Mouse (Mus musculus) hindbrain, embryonic 10.5 days (tissue): ENCODE measurements around the gene Frmpd2. TPM values are rescaled to one million over a fixed set of nuclear protein-coding genes. Genes with fewer than 3 reads are reported as not detected.

Experiments used
- DNase-seq: peaks from one replicate; pipeline ENCODE4 v3.0.0-alpha.2; 2017; ENCODE audit warnings: low spot score
- H3K27ac ChIP-seq: fragments of 300-500 bp; sonication (generic); 2 replicates; pipeline ENCODE4 v1.5.1; 2016; ENCODE audit warnings: mild to moderate bottlenecking, moderate library complexity
- H3K27me3 ChIP-seq: fragments of 300-500 bp; sonication (generic); 2 replicates; pipeline ENCODE4 v1.6.1; 2016; ENCODE audit warnings: mild to moderate bottlenecking; ENCODE audit not compliant: poor library complexity, insufficient read depth, severe bottlenecking
- H3K36me3 ChIP-seq: fragments of 300-500 bp; sonication (generic); 2 replicates; pipeline ENCODE4 v1.6.1; 2016; ENCODE audit warnings: mild to moderate bottlenecking, moderate library complexity
- H3K4me1 ChIP-seq: fragments of 300-500 bp; sonication (generic); replicated peaks from 2 replicates; pipeline ENCODE4 v1.6.1; 2016; ENCODE audit warnings: mild to moderate bottlenecking
- H3K4me3 ChIP-seq: fragments of 300-500 bp; sonication (generic); 2 replicates; pipeline ENCODE4 v1.5.1; 2016; ENCODE audit warnings: mild to moderate bottlenecking, moderate library complexity
- H3K9me3 ChIP-seq: fragments of 300-500 bp; sonication (generic); 2 replicates; pipeline ENCODE4 v1.6.1; 2016; ENCODE audit warnings: mild to moderate bottlenecking, moderate library complexity
- WGBS: fragments of 180-500 bp; shearing (Covaris S2); methylation state at CpG from one replicate; pipeline ENCODE4 v1.1.7; 2016; 5-methylcytosine and 5-hydroxymethylcytosine counted together
- polyA plus RNA-seq: library from polyadenylated mRNA; unstranded; fragments of >200 nt; fragmentation: Nextera tagmentation; extraction: Ambion mirVana; gene quantifications from 2 replicates; pipeline ENCODE4 v1.2.1, GENCODE M21; 2016

The Frmpd2 gene
- polyA plus RNA-seq, 1 experiment from 2014 or later, result 0.26 TPM

DNA sequence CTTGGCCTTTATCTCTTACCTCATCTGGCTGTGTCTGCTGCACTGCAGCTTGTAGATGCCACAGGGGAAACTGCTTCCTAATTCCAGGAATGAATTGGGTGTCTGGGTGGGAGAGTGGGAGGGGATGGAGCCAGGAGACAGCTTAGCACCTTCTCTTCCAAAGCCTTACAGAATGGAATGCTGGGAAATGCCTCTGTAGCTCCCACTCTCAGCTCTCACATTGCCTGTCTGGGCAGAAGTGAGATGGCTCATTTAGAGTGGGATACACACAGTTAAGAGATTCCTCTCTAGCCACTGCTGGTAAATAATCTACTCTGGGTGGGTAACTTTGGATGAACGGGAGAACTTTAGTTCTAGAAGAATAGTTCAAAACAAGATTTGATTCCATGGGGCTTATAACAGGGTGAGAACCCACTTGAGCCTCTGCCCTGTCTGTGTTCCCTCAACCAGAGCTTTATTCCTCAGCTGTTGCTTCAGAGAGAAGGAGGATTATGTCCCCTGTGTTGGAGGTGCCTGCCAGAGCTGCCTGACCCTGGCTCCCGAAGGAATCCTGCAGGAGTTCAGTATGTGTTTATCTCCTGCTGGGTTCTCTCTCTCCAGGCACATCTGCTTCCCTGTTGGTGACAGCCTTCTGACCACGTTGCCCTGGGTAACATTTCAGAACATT lies 4.7 kb downstream of the Frmpd2 start:
- Histone ChIP-seq H3K9me3 (no peaks in the 10 kb centered on the region), H3K4me1 (peaks cover 12% of the 10 kb centered on the region), H3K4me3 (no peak overlapping the region), H3K27ac (no peak overlapping the region), H3K36me3 (no peaks in the 10 kb centered on the region), H3K27me3 (no peaks in the 10 kb centered on the region)
- WGBS, result 17% methylated on average over 3 of the region's 3 CpGs
- no peak for DNase-seq

DNA sequence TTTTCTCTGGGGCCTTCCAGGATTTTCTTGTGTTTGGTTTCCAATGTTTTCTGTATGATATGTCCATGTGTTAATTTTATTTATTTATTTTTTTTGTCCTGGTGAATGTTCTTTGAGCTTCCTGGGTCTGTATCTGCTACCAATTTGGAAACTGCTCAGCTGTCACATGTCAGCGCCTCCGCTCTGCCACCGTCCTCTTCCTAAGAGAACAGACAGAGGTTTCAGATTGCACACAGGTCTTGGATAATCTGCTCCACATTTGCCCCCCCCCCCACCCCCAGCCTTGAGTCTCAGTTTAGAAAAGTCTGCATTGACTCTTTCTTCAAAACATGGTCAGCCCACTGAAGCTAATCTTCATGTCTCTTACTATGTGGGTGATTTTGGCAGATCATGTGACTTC lies 10.5 kb downstream of the Frmpd2 start:
- Histone ChIP-seq H3K27ac (no peak overlapping the region), H3K4me1 (peaks cover under 1% of the 10 kb centered on the region; the same call in 1 of the 2 replicates), H3K27me3 (no peaks in the 10 kb centered on the region), H3K4me3 (no peak overlapping the region), H3K36me3 (no peaks in the 10 kb centered on the region), H3K9me3 (no peaks in the 10 kb centered on the region)
- 57% methylated on average over 3 of the region's 3 CpGs for WGBS
- peak; percentile 24 for DNase-seq

GRCm38 (mm10) chr14:33487805-33488550 lies 16.5 kb downstream of the Frmpd2 start:
- 78% methylated on average over 15 of the region's 15 CpGs for WGBS
- Histone ChIP-seq H3K9me3 (no peaks in the 10 kb centered on the region), H3K4me1 (peaks cover 9% of the 10 kb centered on the region; the same call in 1 of the 2 replicates), H3K27me3 (no peaks in the 10 kb centered on the region), H3K4me3 (no peak overlapping the region), H3K27ac (no peak overlapping the region), H3K36me3 (no peaks in the 10 kb centered on the region)
- DNase-seq, result no peak

DNA sequence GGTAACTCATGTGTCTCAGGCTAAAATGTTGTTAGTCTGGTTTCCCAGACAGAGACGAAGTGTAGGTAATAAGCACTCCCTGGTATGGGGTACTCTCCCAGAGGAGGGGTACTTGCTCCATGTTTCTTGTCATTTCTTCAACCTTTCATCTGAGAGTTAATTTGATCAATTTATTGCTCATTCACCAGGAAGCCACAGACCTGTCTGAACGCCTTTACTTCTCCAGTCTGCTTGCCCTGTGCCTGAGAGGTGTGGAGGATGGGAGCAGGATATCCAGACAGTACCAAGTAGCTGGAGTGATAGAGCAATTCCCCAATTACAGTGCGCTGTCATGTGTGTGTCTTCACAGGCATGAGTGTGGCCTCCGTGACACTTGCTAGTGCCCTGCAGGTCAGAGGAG lies 23.7 kb downstream of the Frmpd2 start:
- H3K36me3 ChIP-seq, result no peaks in the 10 kb centered on the region
- no peak for DNase-seq
- no peaks in the 10 kb centered on the region for H3K9me3 ChIP-seq
- no peak overlapping the region for H3K4me3 ChIP-seq
- no peaks in the 10 kb centered on the region for H3K27me3 ChIP-seq
- H3K4me1 ChIP-seq, result peaks cover 10% of the 10 kb centered on the region; the same call in 1 of the 2 replicates
- 71% methylated on average over 4 of the region's 4 CpGs for WGBS
- no peak overlapping the region for H3K27ac ChIP-seq

DNA sequence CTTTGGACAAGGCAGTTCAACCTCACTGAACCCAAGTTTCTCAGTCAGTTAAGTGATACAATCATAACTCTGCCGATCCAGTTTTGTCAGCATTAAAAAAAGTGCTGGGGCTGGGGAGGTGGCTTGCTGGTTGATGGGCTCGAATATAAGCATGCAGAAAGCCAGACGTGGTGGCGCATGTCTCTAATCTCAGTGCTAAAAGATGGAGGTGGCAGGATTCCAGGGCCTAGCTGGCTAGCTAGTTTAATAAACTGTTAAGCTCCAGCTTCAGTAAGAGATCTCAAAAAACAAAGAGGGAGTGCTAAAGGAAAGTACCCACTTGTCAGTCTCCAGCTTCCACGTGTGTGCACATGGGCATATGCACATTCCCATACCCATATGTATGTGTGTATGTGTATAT lies 25.9 kb downstream of the Frmpd2 start:
- Histone ChIP-seq H3K4me1 (peaks cover 10% of the 10 kb centered on the region; the same call in 1 of the 2 replicates), H3K36me3 (no peaks in the 10 kb centered on the region), H3K27me3 (no peaks in the 10 kb centered on the region), H3K9me3 (no peaks in the 10 kb centered on the region), H3K4me3 (no peak overlapping the region), H3K27ac (no peak overlapping the region)
- no peak for DNase-seq
- WGBS, result 85% methylated on average over 5 of the region's 5 CpGs

DNA sequence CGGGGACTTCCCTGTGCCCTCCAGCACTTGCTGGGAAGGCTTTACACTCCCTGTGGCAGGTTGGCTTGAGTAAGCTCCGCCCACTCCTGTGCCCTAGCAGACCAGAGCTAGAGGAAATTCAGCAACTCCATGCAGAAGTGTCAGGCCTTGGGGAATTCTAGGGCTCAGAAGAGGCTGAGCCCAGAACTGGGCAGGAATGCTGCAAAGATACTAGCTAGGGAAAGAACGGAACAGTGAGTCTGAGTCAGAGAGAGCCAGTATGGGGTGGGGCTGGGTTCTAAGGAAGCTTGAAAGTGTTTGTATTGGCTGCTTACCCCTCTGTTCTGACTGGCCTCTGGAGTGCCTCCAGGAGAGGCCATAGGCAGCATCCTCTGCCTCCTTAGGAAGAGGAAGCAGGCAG lies 27.4 kb downstream of the Frmpd2 start:
- DNase-seq, result no peak
- Histone ChIP-seq H3K4me3 (no peak overlapping the region), H3K27ac (no peak overlapping the region), H3K9me3 (no peaks in the 10 kb centered on the region), H3K27me3 (no peaks in the 10 kb centered on the region), H3K4me1 (peaks cover 10% of the 10 kb centered on the region; the same call in 1 of the 2 replicates), H3K36me3 (no peaks in the 10 kb centered on the region)
- WGBS, result 74% methylated on average over 3 of the region's 3 CpGs

- DNase-seq, result no peak
- H3K27ac ChIP-seq, result no peak overlapping the region
- H3K36me3 ChIP-seq, result no peaks in the 10 kb centered on the region
- H3K4me3 ChIP-seq, result no peak overlapping the region
- H3K9me3 ChIP-seq, result no peaks in the 10 kb centered on the region
- WGBS, result 78% methylated on average over 10 of the region's 10 CpGs
- H3K27me3 ChIP-seq, result no peaks in the 10 kb centered on the region
- H3K4me1 ChIP-seq, result 0 out of 2 replicates have a peak, but pooled peaks cover 2% of the 10 kb centered on the region
Observed at GRCm38 (mm10) chr14:33500631-33501030, 29.1 kb downstream of the Frmpd2 start.

DNA sequence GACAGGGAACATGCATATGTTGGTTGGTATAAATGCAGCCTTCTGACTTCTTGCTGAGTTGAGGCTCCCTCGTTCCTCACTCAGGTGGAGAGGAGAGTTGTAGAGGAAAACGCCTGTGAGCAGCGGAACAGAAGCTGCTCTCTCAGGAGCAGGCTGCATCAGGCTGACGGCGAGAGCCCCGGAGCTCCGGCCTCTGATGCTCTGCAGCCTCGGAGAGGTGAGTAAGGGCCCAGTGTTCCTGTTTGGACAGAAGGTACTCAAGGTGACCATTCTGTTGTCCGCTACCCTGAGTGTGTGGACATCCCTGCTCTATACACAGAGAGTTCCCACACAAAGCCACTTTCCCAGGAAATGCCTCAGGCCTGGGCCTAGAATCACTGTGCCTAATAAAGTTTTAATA lies 31.8 kb downstream of the Frmpd2 start:
- no peak for DNase-seq
- Histone ChIP-seq H3K27me3 (no peaks in the 10 kb centered on the region), H3K4me3 (no peak overlapping the region), H3K4me1 (0 out of 2 replicates have a peak, but pooled peaks cover 2% of the 10 kb centered on the region), H3K36me3 (no peaks in the 10 kb centered on the region), H3K27ac (no peak overlapping the region), H3K9me3 (no peaks in the 10 kb centered on the region)
- WGBS, result 89% methylated on average over 9 of the region's 9 CpGs

- H3K4me3 ChIP-seq, result no peak overlapping the region
- no peak overlapping the region for H3K27ac ChIP-seq
- no peaks in the 10 kb centered on the region for H3K9me3 ChIP-seq
- H3K36me3 ChIP-seq, result no peaks in the 10 kb centered on the region
- no peak for DNase-seq
- no peaks in the 10 kb centered on the region for H3K4me1 ChIP-seq
- H3K27me3 ChIP-seq, result no peaks in the 10 kb centered on the region
- WGBS, result 79% methylated on average over 4 of the region's 4 CpGs
Observed at GRCm38 (mm10) chr14:33506696-33507095, 35.2 kb downstream of the Frmpd2 start.

DNA sequence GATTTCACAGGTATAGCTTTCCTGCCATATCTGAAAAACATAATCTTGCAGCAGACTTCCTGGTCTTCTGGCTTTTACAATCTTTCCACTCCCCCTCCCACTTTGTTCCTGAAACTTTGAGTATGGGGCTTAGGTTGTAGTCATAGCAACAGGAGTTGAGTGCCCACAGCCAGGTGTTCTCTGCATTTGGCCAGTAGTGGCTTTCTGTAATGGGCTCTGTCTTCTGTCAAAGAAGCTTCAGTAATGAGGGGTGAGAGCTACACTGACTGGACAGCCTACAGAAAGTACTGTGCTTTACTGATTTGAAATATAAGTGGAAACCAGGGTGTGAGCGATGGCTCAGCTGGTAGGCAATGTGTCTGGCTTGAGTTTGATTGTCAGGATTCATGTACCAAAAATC lies 37.2 kb downstream of the Frmpd2 start:
- no peak for DNase-seq
- Histone ChIP-seq H3K9me3 (no peaks in the 10 kb centered on the region), H3K27ac (no peak overlapping the region), H3K4me3 (no peak overlapping the region), H3K27me3 (no peaks in the 10 kb centered on the region), H3K36me3 (no peaks in the 10 kb centered on the region), H3K4me1 (no peaks in the 10 kb centered on the region)
- 94% methylated on average over 1 of the region's 1 CpGs for WGBS

DNA sequence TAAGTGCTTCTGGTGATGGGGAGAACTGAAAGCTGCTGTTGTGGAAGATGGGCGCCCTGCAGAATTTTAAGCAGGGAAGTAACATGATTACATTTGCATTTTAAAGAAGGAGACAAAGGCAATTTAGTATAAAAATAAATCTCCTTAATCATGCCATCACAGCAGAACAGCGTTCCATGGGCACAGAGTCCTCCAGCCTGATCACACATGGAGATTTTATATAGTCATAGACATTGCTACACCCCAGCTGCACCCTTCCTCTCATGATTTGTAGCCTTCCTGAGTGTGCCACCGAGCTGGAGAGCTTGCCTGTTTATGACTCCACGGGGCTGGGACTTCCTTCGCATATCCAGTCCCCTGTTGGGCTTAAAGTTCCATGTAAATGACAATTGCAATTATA lies 42.4 kb downstream of the Frmpd2 start:
- WGBS, result 78% methylated on average over 5 of the region's 5 CpGs
- no peak for DNase-seq
- no peaks in the 10 kb centered on the region for H3K27me3 ChIP-seq
- H3K27ac ChIP-seq, result no peak overlapping the region
- no peak overlapping the region for H3K4me3 ChIP-seq
- no peaks in the 10 kb centered on the region for H3K4me1 ChIP-seq
- no peaks in the 10 kb centered on the region for H3K36me3 ChIP-seq
- H3K9me3 ChIP-seq, result no peaks in the 10 kb centered on the region

GRCm38 (mm10) chr14:33514756-33515285 lies 43.3 kb downstream of the Frmpd2 start:
- H3K27ac ChIP-seq, result no peak overlapping the region
- H3K36me3 ChIP-seq, result no peaks in the 10 kb centered on the region
- 80% methylated on average over 6 of the region's 6 CpGs for WGBS
- DNase-seq, result no peak
- H3K4me3 ChIP-seq, result no peak overlapping the region
- no peaks in the 10 kb centered on the region for H3K4me1 ChIP-seq
- H3K27me3 ChIP-seq, result no peaks in the 10 kb centered on the region
- no peaks in the 10 kb centered on the region for H3K9me3 ChIP-seq

GRCm38 (mm10) chr14:33521538-33521937 lies 50.0 kb downstream of the Frmpd2 start:
- Histone ChIP-seq H3K4me3 (no peak overlapping the region), H3K4me1 (no peaks in the 10 kb centered on the region), H3K27ac (no peak overlapping the region), H3K9me3 (no peaks in the 10 kb centered on the region), H3K36me3 (no peaks in the 10 kb centered on the region), H3K27me3 (no peaks in the 10 kb centered on the region)
- WGBS, result 86% methylated on average over 3 of the region's 3 CpGs
- DNase-seq, result no peak
